Mouse (Mus musculus) limb, embryonic 12.5 days (tissue): ENCODE data around the gene Hist1h4k. TPM values are rescaled to one million over a fixed set of nuclear protein-coding genes. Genes with fewer than 3 reads are reported as not detected.
"Not testable (repeated sequence)": the region's sequence is repeated elsewhere in the genome, so short reads cannot be mapped to it uniquely, and the experiment has no call there.

ENCODE experiments used
- ATAC-seq: fragments of 200-750 bp; cut with Nextera tagmentation; 2 replicates; pipeline ENCODE4 v1.8.0; 2017; ENCODE audit warnings: low read depth, moderate TSS enrichment; ENCODE audit not compliant: insufficient number of reproducible peaks, insufficient read depth, low FRiP score, low TSS enrichment
- H3K27ac ChIP-seq: fragments of 300-500 bp; sonication (generic); 2 replicates; pipeline ENCODE4 v1.5.1; 2016; ENCODE audit warnings: mild to moderate bottlenecking, moderate library complexity
- H3K27me3 ChIP-seq: fragments of 300-500 bp; sonication (generic); 2 replicates; pipeline ENCODE4 v1.6.1; 2016; ENCODE audit warnings: mild to moderate bottlenecking, moderate library complexity
- H3K36me3 ChIP-seq: fragments of 300-500 bp; sonication (generic); 2 replicates; pipeline ENCODE4 v1.6.1; 2016; ENCODE audit warnings: mild to moderate bottlenecking, moderate library complexity
- H3K4me1 ChIP-seq: fragments of 300-500 bp; sonication (generic); replicated peaks from 2 replicates; pipeline ENCODE4 v1.6.1; 2016
- H3K4me2 ChIP-seq: fragments of 300-500 bp; sonication (generic); 2 replicates; pipeline ENCODE4 v1.6.1; 2016; ENCODE audit warnings: mild to moderate bottlenecking, moderate library complexity
- H3K4me3 ChIP-seq: fragments of 300-500 bp; sonication (generic); replicated peaks from 2 replicates; pipeline ENCODE4 v1.5.1; 2016; ENCODE audit warnings: mild to moderate bottlenecking
- H3K9ac ChIP-seq: fragments of 300-500 bp; sonication (generic); replicated peaks from 2 replicates; pipeline ENCODE4 v1.6.1; 2016; ENCODE audit warnings: mild to moderate bottlenecking, moderate library complexity
- H3K9me3 ChIP-seq: fragments of 300-500 bp; sonication (generic); 2 replicates; pipeline ENCODE4 v1.6.1; 2016; ENCODE audit warnings: mild to moderate bottlenecking, moderate library complexity
- WGBS: fragments of 180-500 bp; shearing (Covaris S2); methylation state at CpG from one replicate; pipeline ENCODE4 v1.1.7; 2016; 5-methylcytosine and 5-hydroxymethylcytosine counted together
- polyA plus RNA-seq: library from polyadenylated mRNA; unstranded; fragments of >200 nt; fragmentation: Nextera tagmentation; extraction: Ambion mirVana; gene quantifications from 2 replicates; pipeline ENCODE4 v1.2.1, GENCODE M21; 2016

Gene Hist1h4k
- 5.4 and 11.3 TPM in 2 replicates for polyA plus RNA-seq

GRCm38 (mm10) chr13:21750159-21751017 is at the start of gene Hist1h4k:
Hist1h4k (minus strand) TSS chr13:21750505.
- not testable (repeated sequence) for H3K36me3 ChIP-seq
- peaks cover 31% of the 10 kb centered on the region for H3K4me1 ChIP-seq

GRCm38 (mm10) chr13:21797163-21797562 is 46.9 kb upstream of the Hist1h4k start:
- H3K36me3 ChIP-seq, H3K4me2 ChIP-seq, H3K27me3 ChIP-seq, H3K4me1 ChIP-seq, H3K27ac ChIP-seq, ATAC-seq, H3K9ac ChIP-seq, H3K9me3 ChIP-seq, H3K4me3 ChIP-seq: not testable (repeated sequence)

More at GRCm38 (mm10) chr13:21750159-21751017, at the start of gene Hist1h4k:
- Histone ChIP-seq H3K4me2 (peak within 1 kb of the TSS; percentile 90), H3K4me3 (peak within 1 kb of the TSS; percentile 57), H3K27ac (peak within 1 kb of the TSS; percentile 99), H3K9ac (peak within 1 kb of the TSS; percentile 72)
- peak; percentile 88 for ATAC-seq
- not testable (repeated sequence) for H3K27me3 ChIP-seq, H3K9me3 ChIP-seq
- under 1% methylated on average over 48 of the region's 56 CpGs for WGBS

GRCm38 (mm10) chr13:21795584-21795983 is 45.3 kb upstream of the Hist1h4k start:
- 94% methylated on average over 7 of the region's 7 CpGs for WGBS
- Histone ChIP-seq H3K27ac (no peak overlapping the region), H3K4me1 (0 out of 2 replicates have a peak, but pooled peaks cover 4% of the 10 kb centered on the region), H3K27me3 (no peaks in the 10 kb centered on the region), H3K9me3 (no peaks in the 10 kb centered on the region), H3K9ac (no peak overlapping the region), H3K4me2 (no peak overlapping the region), H3K36me3 (no peaks in the 10 kb centered on the region), H3K4me3 (no peak overlapping the region)
- ATAC-seq = no peak

- Histone ChIP-seq H3K4me2 (peak overlapping the region; percentile 46), H3K9ac (no peak overlapping the region), H3K4me3 (0 out of 2 replicates have a peak overlapping the region, but pooled peaks have one; percentile 12), H3K9me3 (no peaks in the 10 kb centered on the region), H3K36me3 (no peaks in the 10 kb centered on the region), H3K4me1 (peaks cover 19% of the 10 kb centered on the region), H3K27me3 (no peaks in the 10 kb centered on the region), H3K27ac (peak overlapping the region; percentile 46)
- no peak for ATAC-seq
- 12% methylated on average over 18 of the region's 18 CpGs for WGBS
Measured at GRCm38 (mm10) chr13:21790601-21791283, 40.4 kb upstream of the Hist1h4k start.

GRCm38 (mm10) chr13:21789925-21790324 is 39.6 kb upstream of the Hist1h4k start:
- H3K27ac ChIP-seq = 0 out of 2 replicates have a peak overlapping the region, but pooled peaks have one; percentile 7
- H3K9me3 ChIP-seq = no peaks in the 10 kb centered on the region
- peaks cover 23% of the 10 kb centered on the region for H3K4me1 ChIP-seq
- H3K4me2 ChIP-seq = no peak overlapping the region
- no peaks in the 10 kb centered on the region for H3K27me3 ChIP-seq
- 57% methylated on average over 6 of the region's 6 CpGs for WGBS
- H3K36me3 ChIP-seq = no peaks in the 10 kb centered on the region
- no peak overlapping the region for H3K9ac ChIP-seq
- H3K4me3 ChIP-seq = no peak overlapping the region
- ATAC-seq = no peak

GRCm38 (mm10) chr13:21787760-21788593 is 37.7 kb upstream of the Hist1h4k start:
- Histone ChIP-seq H3K36me3 (no peaks in the 10 kb centered on the region), H3K9me3 (no peaks in the 10 kb centered on the region), H3K9ac (peak overlapping the region; percentile 5), H3K4me2 (peak overlapping the region; percentile 51), H3K27me3 (no peaks in the 10 kb centered on the region), H3K4me3 (peak overlapping the region; percentile 35), H3K4me1 (peaks cover 32% of the 10 kb centered on the region), H3K27ac (peak overlapping the region; percentile 90)
- 15% methylated on average over 17 of the region's 21 CpGs for WGBS
- ATAC-seq = no peak

- ATAC-seq = peak; percentile 96
- H3K4me1 ChIP-seq = peaks cover 37% of the 10 kb centered on the region
Measured at GRCm38 (mm10) chr13:21786899-21787629, 36.8 kb upstream of the Hist1h4k start, which contains the start of the genes Hist1h2an and Hist1h2bp. Hist1h2an (minus strand) TSS chr13:21787218. Hist1h2bp (plus strand) TSS chr13:21787461.

GRCm38 (mm10) chr13:21786189-21786898 is 36.0 kb upstream of the Hist1h4k start:
- peaks cover 38% of the 10 kb centered on the region for H3K4me1 ChIP-seq
- H3K9me3 ChIP-seq = no peaks in the 10 kb centered on the region
- H3K27ac ChIP-seq = peak overlapping the region; percentile 93
- no peak for ATAC-seq
- peak overlapping the region; percentile 51 for H3K4me2 ChIP-seq
- 6% methylated on average over 8 of the region's 8 CpGs for WGBS
- no peaks in the 10 kb centered on the region for H3K27me3 ChIP-seq
- no peaks in the 10 kb centered on the region for H3K36me3 ChIP-seq
- H3K4me3 ChIP-seq = peak overlapping the region; percentile 35
- H3K9ac ChIP-seq = peak overlapping the region; percentile 52

More at GRCm38 (mm10) chr13:21786899-21787629, 36.8 kb upstream of the Hist1h4k start, which contains the start of the genes Hist1h2an and Hist1h2bp:
- H3K27me3 ChIP-seq, H3K36me3 ChIP-seq, H3K9me3 ChIP-seq: not testable (repeated sequence)
- H3K27ac ChIP-seq = peak within 1 kb of the TSS; percentile 93
- H3K9ac ChIP-seq = peak within 1 kb of the TSS; percentile 52
- WGBS = 1% methylated on average over 41 of the region's 63 CpGs
- H3K4me2 ChIP-seq = peak within 1 kb of the TSS; percentile 51
- peak within 1 kb of the TSS; percentile 35 for H3K4me3 ChIP-seq

- Histone ChIP-seq H3K9ac (peak overlapping the region; percentile 53), H3K4me1 (peaks cover 44% of the 10 kb centered on the region), H3K27ac (peak overlapping the region; percentile 92), H3K36me3 (no peaks in the 10 kb centered on the region), H3K9me3 (no peaks in the 10 kb centered on the region), H3K4me3 (peak overlapping the region; percentile 44; the same call in 1 of the 2 replicates), H3K27me3 (no peaks in the 10 kb centered on the region), H3K4me2 (peak overlapping the region; percentile 65)
- 26% methylated on average over 6 of the region's 6 CpGs for WGBS
- no peak for ATAC-seq
Measured at GRCm38 (mm10) chr13:21784311-21784710, 34.0 kb upstream of the Hist1h4k start.
